Mouse (Mus musculus): ENCODE results near the gene Palm.

- TF ChIP-seq CTCF (IDR thresholded peaks at IDR 0.05; ENCODE audit: low read depth, low read length) (no peak), POLR2A (IDR thresholded peaks at IDR 0.05; ENCODE audit: insufficient read depth, low read length) (no peak), EP300 (IDR thresholded peaks at IDR 0.05; ENCODE audit: insufficient read depth, low read depth, low read length) (no peak)
Observed at GRCm38 (mm10) chr10:79794491-79794931, 1.1 kb downstream of the Palm start.

Measured in ES-Bruce4 (cell line).